Mouse (Mus musculus) brain, embryonic 14.5 days (tissue): ENCODE results near the gene Spdl1. TPM values are rescaled to one million over a fixed set of nuclear protein-coding genes. Genes with fewer than 3 reads are reported as not detected.
"Not testable (repeated sequence)": the region's sequence is repeated elsewhere in the genome, so short reads cannot be mapped to it uniquely, and the experiment has no call there.

Source experiments
- DNase-seq: peaks from one replicate; pipeline ENCODE4 v3.0.0-alpha.2; 2011; ENCODE audit warnings: low read depth
- CTCF ChIP-seq: fragments of 200-500 bp; IDR thresholded peaks from 2 replicates; pipeline ENCODE4 v1.5.1; 2012; ENCODE audit warnings: inconsistent platforms, mild to moderate bottlenecking, moderate library complexity, borderline replicate concordance; ENCODE audit not compliant: insufficient read depth, insufficient read length; ENCODE audit errors: extremely low read depth
- POLR2A ChIP-seq: fragments of 200-500 bp; IDR thresholded peaks from 2 replicates; pipeline ENCODE4 v1.6.1; 2012; ENCODE audit warnings: mild to moderate bottlenecking, inconsistent platforms, borderline replicate concordance; ENCODE audit not compliant: poor library complexity, insufficient read depth, insufficient read length, severe bottlenecking; ENCODE audit errors: extremely low read depth
- polyA plus RNA-seq: library from polyadenylated mRNA; depleted of rRNA; stranded (reverse); fragments of >200 nt; gene quantifications from 2 replicates; pipeline ENCODE4 v1.2.3, GENCODE M21; 2012

The Spdl1 gene
- polyA plus RNA-seq, 1 experiment = 5.4 TPM

- no peak for TF ChIP-seq POLR2A
- peak; percentile 28; the same call in 1 of the 2 replicates for TF ChIP-seq CTCF
- DNase-seq = peak; percentile 77
Observed at GRCm38 (mm10) chr11:34843517-34843916, 10.1 kb upstream of the Spdl1 start.

- TF ChIP-seq CTCF (no peak), POLR2A (no peak)
- no peak for DNase-seq
Observed at GRCm38 (mm10) chr11:34840283-34840682, 6.8 kb upstream of the Spdl1 start.

DNA sequence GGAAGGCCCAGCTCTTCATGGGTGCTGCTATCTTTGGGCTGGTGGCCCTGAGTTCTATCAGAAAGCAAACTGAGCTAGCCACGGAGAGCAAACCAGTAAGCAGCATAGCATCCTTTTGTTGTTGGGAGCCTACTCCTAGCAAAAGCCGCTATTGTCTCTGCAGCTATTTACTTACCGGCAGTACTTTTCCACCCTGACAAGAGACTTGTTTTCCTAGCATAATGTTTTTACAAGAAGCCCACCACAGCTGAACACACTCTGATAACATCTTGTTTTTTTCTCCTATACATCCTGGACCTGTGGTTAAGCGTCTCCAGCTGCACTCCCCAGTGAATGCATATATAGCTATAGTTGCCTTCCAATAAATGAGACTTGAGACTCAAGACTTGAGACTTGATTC, 5.6 kb upstream of the Spdl1 start:
- no peak for DNase-seq
- no peak for TF ChIP-seq CTCF
- TF ChIP-seq POLR2A = no peak

- peak; percentile 19 for DNase-seq
- TF ChIP-seq CTCF (no peak), POLR2A (no peak)
Observed at GRCm38 (mm10) chr11:34836272-34836671, 2.8 kb upstream of the Spdl1 start.

DNA sequence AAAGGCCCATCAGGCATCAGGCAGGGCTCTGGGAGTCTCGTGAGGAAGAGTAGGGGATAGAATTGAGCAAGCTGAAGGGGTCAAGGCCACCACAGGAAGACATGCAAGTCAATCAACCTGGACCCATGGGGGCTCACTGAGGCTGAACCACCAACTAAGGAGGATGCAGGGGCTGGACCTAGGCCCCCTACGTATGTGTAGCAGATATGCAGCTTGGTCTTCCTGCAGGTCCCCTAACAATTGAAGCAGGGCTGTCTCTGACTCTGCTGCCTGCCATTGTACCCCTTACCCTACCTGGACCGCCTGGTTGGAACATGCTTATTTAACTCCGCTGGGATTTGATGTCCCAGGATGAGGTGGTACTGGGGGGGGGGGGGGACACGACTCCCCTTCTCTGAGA, 763 bp downstream of the Spdl1 start:
- TF ChIP-seq CTCF (no peak), POLR2A (no peak)
- DNase-seq = no peak

- DNase-seq = no peak
- TF ChIP-seq CTCF (no peak), POLR2A (no peak)
Observed at GRCm38 (mm10) chr11:34827803-34828202, 5.6 kb downstream of the Spdl1 start.

DNA sequence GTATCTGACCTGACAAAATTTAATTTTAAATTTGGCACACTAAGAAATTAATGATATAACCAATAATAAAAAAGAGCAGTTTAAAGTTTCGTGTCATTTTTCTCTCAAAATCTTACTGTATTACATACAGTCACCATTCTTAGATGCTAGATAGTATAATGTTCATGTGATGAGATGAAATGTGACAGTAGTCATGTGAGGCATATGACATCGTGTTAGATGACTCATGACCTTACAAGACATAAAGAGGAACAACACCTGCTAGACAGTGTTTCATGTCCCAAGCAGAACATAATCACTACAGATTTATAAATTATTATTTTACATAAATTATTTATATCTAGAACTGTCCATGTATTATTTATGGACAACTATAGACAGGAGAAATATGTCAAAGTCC, 6.5 kb downstream of the Spdl1 start:
- TF ChIP-seq POLR2A = no peak
- TF ChIP-seq CTCF = no peak

DNA sequence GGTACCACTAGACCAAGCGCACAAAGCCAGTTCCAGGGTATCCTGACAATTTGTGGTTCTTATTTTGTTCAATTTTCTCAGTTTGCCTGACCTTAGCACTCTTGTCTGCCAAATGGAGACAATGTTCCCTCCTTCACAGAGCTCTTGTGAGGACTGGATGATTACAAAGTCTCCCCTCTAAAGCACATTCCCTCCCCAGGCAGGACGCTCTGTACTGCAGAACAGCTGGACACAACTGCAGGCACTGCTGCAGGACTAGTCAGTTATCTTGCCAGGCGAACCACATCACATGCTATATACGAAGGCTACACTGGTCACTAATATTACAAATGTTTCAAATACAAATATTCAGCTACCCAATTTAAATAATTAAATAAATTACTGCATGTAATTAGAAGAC, 8.7 kb downstream of the Spdl1 start:
- TF ChIP-seq POLR2A (no peak), CTCF (no peak)
- no peak for DNase-seq

More for the DNA sequence above, 6.5 kb downstream of the Spdl1 start:
- no peak for DNase-seq

- TF ChIP-seq POLR2A = no peak
- peak; percentile 34; the same call in 1 of the 2 replicates for TF ChIP-seq CTCF
- peak; percentile 73 for DNase-seq
Observed at GRCm38 (mm10) chr11:34814767-34815166, 18.7 kb downstream of the Spdl1 start.

DNA sequence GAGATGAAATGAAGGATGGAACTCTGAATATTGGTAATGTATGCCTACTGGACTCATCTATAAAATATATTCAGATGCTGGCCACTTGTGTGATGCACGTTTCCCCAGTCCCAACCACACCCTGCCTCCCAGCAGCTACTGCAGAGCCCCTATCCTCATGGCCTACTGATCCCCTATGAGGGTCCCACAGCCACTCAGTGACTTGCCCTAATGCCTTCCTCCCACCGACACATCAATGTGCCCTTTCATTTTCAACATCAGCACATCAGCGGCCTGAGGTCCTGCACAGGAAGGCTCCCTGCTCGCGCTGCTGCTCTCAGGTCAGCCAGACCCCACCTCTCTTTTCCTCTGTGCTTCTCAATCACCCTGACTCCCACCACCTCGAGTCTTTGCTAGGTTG, 19.1 kb downstream of the Spdl1 start:
- DNase-seq = no peak
- TF ChIP-seq CTCF (no peak), POLR2A (no peak)

DNA sequence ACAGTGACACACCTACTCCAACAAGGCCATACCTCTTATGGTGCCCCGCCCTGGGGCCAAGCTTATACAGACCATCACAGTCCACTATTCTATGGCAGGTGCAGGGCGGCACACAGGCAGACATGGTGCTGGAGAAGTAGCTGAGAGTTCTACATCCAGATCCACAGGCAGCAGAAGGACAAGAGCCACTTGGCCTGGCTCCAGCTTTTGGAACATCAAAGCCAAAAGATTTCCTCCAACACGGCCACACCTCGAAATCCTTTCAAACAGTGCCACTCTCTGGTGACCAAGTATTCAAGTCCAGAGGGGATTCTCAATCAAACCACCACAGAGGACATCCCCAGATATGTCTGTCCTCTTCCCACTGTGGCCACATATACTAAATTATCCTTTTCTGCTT, 28.4 kb downstream of the Spdl1 start:
- DNase-seq = peak; percentile 4

GRCm38 (mm10) chr11:34798066-34798465, 35.4 kb downstream of the Spdl1 start:
- not testable (repeated sequence) for DNase-seq

GRCm38 (mm10) chr11:34796097-34796496, 37.3 kb downstream of the Spdl1 start:
- DNase-seq = no peak
- no peak for TF ChIP-seq POLR2A
- TF ChIP-seq CTCF = no peak
